Mouse (Mus musculus): ENCODE measurements at regions not wholly inside any gene's neighbourhood (a gene's known extent, or its start where the extent isn't known, plus 50 kb on each side); places are given as distances from the start of the nearest gene placed in this dataset.

DNA sequence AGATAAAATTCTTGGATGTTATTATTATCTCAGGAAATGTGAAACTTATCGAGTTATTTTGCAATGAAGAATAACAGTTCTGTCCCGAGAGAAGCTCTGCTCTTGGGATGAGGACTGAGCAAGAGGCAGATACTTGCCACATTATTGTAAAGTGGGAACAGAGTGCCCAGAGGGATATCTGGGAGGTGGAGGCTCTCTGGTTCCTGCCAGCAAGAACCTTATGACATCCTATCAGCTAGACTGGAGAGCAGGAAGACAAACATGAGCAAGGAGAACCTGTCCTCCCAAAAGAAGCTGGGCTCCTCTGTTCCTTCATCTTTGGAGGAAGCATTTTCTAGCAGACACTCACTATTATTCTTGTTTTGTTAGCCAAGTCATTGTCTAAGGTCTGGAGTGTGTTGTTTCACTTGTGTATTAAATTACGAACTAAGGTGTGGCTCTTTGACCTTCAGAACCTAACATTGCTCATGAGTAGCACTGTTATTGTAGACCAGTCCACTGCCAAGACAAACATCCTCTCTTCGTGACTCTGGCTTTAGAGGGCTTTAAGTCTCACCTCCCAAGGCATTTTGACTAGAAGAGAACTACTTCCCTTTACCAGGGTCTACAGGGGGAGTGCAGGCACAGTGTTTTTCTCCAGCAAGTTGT lies 69.6 kb upstream of the Palmd start:
- no peak for DNase-seq (ENCODE audit: extremely low read depth, low read depth, low spot score)
